Mouse (Mus musculus): ENCODE measurements around the gene Inpp4b. TPM values are rescaled to one million over a fixed set of nuclear protein-coding genes. Genes with fewer than 3 reads are reported as not detected.

Inpp4b gene
- polyA plus RNA-seq, 1 experiment from 2014 or later: 12.9 TPM

- WGBS: 90% methylated on average over 1 of the region's 1 CpGs
- Histone ChIP-seq H3K4me2 (no peak overlapping the region), H3K9ac (no peak overlapping the region), H3K36me3 (no peaks in the 10 kb centered on the region), H3K27me3 (no peaks in the 10 kb centered on the region), H3K4me3 (no peak overlapping the region), H3K4me1 (no peaks in the 10 kb centered on the region), H3K9me3 (no peaks in the 10 kb centered on the region), H3K27ac (no peak overlapping the region)
- no peak for ATAC-seq (ENCODE audit: insufficient number of reproducible peaks, low FRiP score, low TSS enrichment, low read depth)
Observed at GRCm38 (mm10) chr8:81483834-81484233, 141.5 kb downstream of the Inpp4b start.

GRCm38 (mm10) chr8:81485626-81486025 lies 143.3 kb downstream of the Inpp4b start:
- ATAC-seq (ENCODE audit: insufficient number of reproducible peaks, low FRiP score, low TSS enrichment, low read depth): no peak
- WGBS: 84% methylated on average over 1 of the region's 1 CpGs
- Histone ChIP-seq H3K4me1 (no peaks in the 10 kb centered on the region), H3K9ac (no peak overlapping the region), H3K27me3 (no peaks in the 10 kb centered on the region), H3K36me3 (no peaks in the 10 kb centered on the region), H3K9me3 (no peaks in the 10 kb centered on the region), H3K27ac (no peak overlapping the region), H3K4me2 (no peak overlapping the region), H3K4me3 (no peak overlapping the region)

DNA sequence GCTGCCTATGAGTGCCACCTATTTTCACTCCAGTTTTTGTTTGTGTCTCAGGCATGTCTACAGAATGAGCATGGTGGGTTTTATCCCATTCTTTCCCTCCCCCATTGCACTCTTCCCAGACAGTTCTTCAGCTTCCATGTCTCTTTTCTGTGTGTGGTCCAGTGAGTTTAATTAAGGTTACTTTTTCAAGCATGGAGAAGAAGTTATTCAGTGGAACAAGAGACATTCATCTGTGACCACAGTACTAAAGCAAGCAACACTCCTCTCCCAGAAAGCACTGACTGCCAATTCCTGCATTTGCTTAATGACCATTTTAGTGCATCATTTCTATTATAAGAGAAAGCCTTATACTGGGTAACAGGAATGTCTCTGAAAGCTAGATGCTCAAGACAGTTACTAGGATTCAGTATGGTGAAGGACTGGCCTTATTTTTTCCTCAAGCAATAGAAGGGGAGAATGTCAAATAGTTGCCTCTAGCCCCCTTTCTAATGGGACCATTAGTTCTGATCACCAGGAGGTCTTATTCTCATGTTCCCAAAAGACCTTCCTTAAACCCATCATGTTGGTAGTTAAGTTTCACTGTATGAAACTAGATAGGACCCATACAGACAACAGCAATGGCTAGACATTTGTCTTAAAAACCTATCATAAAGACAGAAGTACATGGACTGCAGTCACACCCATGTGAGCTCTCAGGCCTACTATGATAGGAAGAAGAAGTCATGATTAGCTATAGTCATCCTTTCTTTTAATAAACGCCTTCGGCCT lies 147.7 kb downstream of the Inpp4b start:
- 80% methylated on average over 2 of the region's 2 CpGs for WGBS
- Histone ChIP-seq H3K4me3 (no peak overlapping the region), H3K27me3 (no peaks in the 10 kb centered on the region), H3K9ac (no peak overlapping the region), H3K9me3 (no peaks in the 10 kb centered on the region), H3K27ac (no peak overlapping the region), H3K36me3 (no peaks in the 10 kb centered on the region), H3K4me1 (no peaks in the 10 kb centered on the region), H3K4me2 (no peak overlapping the region)
- no peak for ATAC-seq (ENCODE audit: insufficient number of reproducible peaks, low FRiP score, low TSS enrichment, low read depth)

GRCm38 (mm10) chr8:81491097-81491705 lies 148.8 kb downstream of the Inpp4b start:
- Histone ChIP-seq H3K4me3 (no peak overlapping the region), H3K4me1 (no peaks in the 10 kb centered on the region), H3K4me2 (no peak overlapping the region), H3K9ac (no peak overlapping the region), H3K27ac (no peak overlapping the region), H3K27me3 (no peaks in the 10 kb centered on the region), H3K36me3 (no peaks in the 10 kb centered on the region), H3K9me3 (no peaks in the 10 kb centered on the region)
- no peak for ATAC-seq (ENCODE audit: insufficient number of reproducible peaks, low FRiP score, low TSS enrichment, low read depth)
- 41% methylated on average over 2 of the region's 2 CpGs for WGBS

DNA sequence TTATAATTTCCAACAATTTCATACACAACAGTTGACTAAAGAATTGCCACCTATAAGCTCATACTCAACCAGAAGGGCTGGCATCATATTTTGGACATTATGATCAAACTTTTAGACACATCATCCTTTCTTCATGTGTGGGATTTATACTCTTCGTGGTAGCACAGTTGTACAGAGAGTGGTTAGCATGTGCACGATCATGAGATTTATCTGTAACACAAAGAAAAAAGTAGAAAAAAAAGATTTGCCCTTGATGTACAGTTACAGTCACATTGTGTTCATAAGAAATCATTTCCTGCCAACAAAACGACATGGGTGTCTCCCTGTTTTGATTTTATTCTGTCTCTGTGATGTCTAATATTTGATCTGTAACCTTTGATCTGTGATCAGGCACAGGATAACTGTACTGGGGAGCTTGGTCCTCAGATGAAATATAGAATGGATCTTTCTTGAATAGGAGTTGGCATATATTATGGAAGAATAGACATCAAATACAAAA lies 149.4 kb downstream of the Inpp4b start:
- H3K4me2 ChIP-seq: no peak overlapping the region
- H3K27me3 ChIP-seq: no peaks in the 10 kb centered on the region
- ATAC-seq (ENCODE audit: insufficient number of reproducible peaks, low FRiP score, low TSS enrichment, low read depth): no peak
- 69% methylated on average over 3 of the region's 3 CpGs for WGBS
- H3K9ac ChIP-seq: no peak overlapping the region
- no peaks in the 10 kb centered on the region for H3K9me3 ChIP-seq
- no peak overlapping the region for H3K4me3 ChIP-seq
- no peaks in the 10 kb centered on the region for H3K36me3 ChIP-seq
- no peaks in the 10 kb centered on the region for H3K4me1 ChIP-seq
- no peak overlapping the region for H3K27ac ChIP-seq

- H3K4me3 ChIP-seq: no peak overlapping the region
- no peak overlapping the region for H3K27ac ChIP-seq
- no peak for ATAC-seq (ENCODE audit: insufficient number of reproducible peaks, low FRiP score, low TSS enrichment, low read depth)
- WGBS: 85% methylated on average over 2 of the region's 2 CpGs
- H3K9me3 ChIP-seq: no peaks in the 10 kb centered on the region
- no peak overlapping the region for H3K9ac ChIP-seq
- no peaks in the 10 kb centered on the region for H3K36me3 ChIP-seq
- H3K4me1 ChIP-seq: no peaks in the 10 kb centered on the region
- no peaks in the 10 kb centered on the region for H3K27me3 ChIP-seq
- H3K4me2 ChIP-seq: no peak overlapping the region
Observed at GRCm38 (mm10) chr8:81494823-81495222, 152.5 kb downstream of the Inpp4b start.

DNA sequence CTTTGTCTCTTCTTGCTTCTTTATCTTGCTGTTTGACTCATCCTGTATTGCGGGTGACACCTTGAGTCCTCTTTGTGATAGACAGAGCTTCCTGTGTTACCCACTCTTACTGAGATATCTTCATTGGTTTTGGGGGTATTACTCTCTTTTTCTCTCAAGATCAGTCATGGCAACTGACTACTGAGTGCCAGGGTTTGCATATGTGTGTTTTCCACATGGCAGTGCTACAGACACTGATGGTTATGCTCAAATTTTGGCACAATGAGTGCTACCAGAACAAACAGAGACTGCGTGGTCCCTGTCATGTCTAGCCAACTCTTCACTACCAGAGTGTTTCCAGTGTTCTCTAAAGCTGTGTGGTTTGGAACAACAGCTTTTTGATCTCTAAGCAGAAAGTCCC lies 155.3 kb downstream of the Inpp4b start:
- Histone ChIP-seq H3K36me3 (no peaks in the 10 kb centered on the region), H3K4me3 (no peak overlapping the region), H3K4me2 (no peak overlapping the region), H3K9ac (no peak overlapping the region), H3K27me3 (no peaks in the 10 kb centered on the region), H3K27ac (no peak overlapping the region), H3K9me3 (no peaks in the 10 kb centered on the region), H3K4me1 (no peaks in the 10 kb centered on the region)
- 76% methylated on average over 2 of the region's 2 CpGs for WGBS
- ATAC-seq (ENCODE audit: insufficient number of reproducible peaks, low FRiP score, low TSS enrichment, low read depth): no peak

GRCm38 (mm10) chr8:81502216-81502615 lies 159.9 kb downstream of the Inpp4b start:
- ATAC-seq (ENCODE audit: insufficient number of reproducible peaks, low FRiP score, low TSS enrichment, low read depth): no peak
- H3K4me1 ChIP-seq: no peaks in the 10 kb centered on the region
- H3K9me3 ChIP-seq: no peaks in the 10 kb centered on the region
- no peak overlapping the region for H3K9ac ChIP-seq
- H3K27me3 ChIP-seq: no peaks in the 10 kb centered on the region
- H3K4me2 ChIP-seq: no peak overlapping the region
- 85% methylated on average over 2 of the region's 2 CpGs for WGBS
- H3K27ac ChIP-seq: no peak overlapping the region
- no peak overlapping the region for H3K4me3 ChIP-seq
- no peaks in the 10 kb centered on the region for H3K36me3 ChIP-seq

DNA sequence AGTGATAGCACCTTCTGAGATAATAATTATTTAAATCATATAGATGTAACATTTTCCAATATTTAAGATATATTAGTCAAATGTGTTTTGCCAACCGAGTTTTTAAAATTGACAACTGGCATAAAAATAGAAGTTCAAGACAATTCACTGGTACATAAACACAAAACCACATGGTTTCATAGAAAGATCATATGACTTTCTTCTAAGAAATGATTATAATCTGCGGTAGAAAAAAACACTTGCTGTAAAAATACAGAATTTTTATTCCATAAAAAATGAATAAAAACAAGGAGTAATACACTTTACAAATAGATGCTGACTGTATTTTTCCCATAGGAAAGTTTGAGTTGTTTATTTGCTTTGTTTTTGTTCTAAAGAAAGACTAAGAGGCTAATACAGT lies 160.6 kb downstream of the Inpp4b start:
- Histone ChIP-seq H3K4me2 (no peak overlapping the region), H3K4me3 (no peak overlapping the region), H3K9ac (no peak overlapping the region), H3K36me3 (no peaks in the 10 kb centered on the region), H3K4me1 (no peaks in the 10 kb centered on the region), H3K27ac (no peak overlapping the region), H3K27me3 (no peaks in the 10 kb centered on the region), H3K9me3 (no peaks in the 10 kb centered on the region)
- 79% methylated on average over 2 of the region's 2 CpGs for WGBS
- no peak for ATAC-seq (ENCODE audit: insufficient number of reproducible peaks, low FRiP score, low TSS enrichment, low read depth)

DNA sequence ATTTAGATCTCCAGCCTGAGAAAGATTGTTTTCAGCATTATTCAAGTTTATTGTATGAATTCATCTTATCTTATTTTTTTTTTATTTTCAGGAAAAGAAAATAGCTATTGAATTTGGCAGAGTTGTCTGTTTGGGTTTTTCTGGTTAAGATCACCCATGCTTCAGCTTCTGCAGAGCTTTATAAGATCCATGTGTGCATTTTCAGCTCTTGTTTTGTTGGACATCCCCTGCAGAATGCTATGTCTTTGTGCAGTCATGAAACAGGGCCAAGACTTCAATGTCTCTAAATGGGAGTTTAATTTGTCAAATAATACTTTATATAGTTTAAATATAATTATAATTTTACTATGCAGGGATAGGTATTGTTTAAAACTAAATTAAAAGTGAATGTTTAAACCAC lies 170.5 kb downstream of the Inpp4b start:
- Histone ChIP-seq H3K9ac (no peak overlapping the region), H3K27ac (no peak overlapping the region), H3K36me3 (no peaks in the 10 kb centered on the region), H3K4me1 (no peaks in the 10 kb centered on the region), H3K9me3 (no peaks in the 10 kb centered on the region), H3K4me3 (no peak overlapping the region), H3K4me2 (no peak overlapping the region), H3K27me3 (no peaks in the 10 kb centered on the region)
- no peak for ATAC-seq (ENCODE audit: insufficient number of reproducible peaks, low FRiP score, low TSS enrichment, low read depth)

DNA sequence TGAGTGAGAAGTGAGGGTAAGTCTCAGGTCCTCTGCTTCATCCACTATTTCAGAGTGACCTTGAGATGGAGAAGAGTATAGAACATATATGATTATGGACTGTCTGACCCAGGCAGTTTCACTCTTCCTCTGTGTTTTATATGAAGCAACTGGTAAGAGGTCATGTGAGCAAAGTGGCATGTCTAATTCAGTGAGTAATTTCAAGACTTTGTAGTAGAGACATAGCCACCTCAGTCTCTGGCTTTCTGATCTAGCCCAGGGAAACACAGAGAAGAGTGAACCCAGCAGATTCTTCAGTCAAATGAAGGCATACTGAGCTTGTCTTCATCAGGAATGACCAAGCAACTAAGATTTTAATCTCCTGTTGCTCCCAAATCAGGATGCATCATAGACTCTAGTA lies 172.1 kb downstream of the Inpp4b start:
- Histone ChIP-seq H3K4me1 (no peaks in the 10 kb centered on the region), H3K27me3 (no peaks in the 10 kb centered on the region), H3K36me3 (no peaks in the 10 kb centered on the region), H3K9me3 (no peaks in the 10 kb centered on the region), H3K9ac (no peak overlapping the region), H3K4me2 (no peak overlapping the region), H3K4me3 (no peak overlapping the region), H3K27ac (no peak overlapping the region)
- no peak for ATAC-seq (ENCODE audit: insufficient number of reproducible peaks, low FRiP score, low TSS enrichment, low read depth)

DNA sequence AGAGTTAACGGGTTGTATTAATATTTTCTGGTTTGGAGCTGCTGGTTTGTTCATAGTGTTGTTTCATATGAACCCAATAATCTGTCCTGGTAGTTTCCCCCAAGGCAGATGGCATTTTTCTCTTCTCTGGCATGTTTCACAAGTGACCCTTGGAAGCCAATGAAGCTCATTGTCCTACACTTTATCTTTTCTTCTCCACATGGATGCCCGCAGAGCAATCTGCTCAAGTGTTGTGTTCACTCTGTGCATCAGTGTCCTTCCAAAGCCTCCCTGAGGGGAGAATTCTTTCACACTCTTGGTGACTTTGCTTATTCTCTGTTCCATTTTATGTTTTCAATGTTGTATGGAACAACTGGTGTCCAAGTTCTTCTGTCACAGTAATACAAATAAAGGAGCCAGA lies 179.7 kb downstream of the Inpp4b start:
- Histone ChIP-seq H3K27ac (no peak overlapping the region), H3K36me3 (no peaks in the 10 kb centered on the region), H3K9me3 (no peaks in the 10 kb centered on the region), H3K4me2 (no peak overlapping the region), H3K27me3 (no peaks in the 10 kb centered on the region), H3K4me1 (no peaks in the 10 kb centered on the region), H3K9ac (no peak overlapping the region), H3K4me3 (no peak overlapping the region)
- no peak for ATAC-seq (ENCODE audit: insufficient number of reproducible peaks, low FRiP score, low TSS enrichment, low read depth)
- WGBS: 84% methylated on average over 2 of the region's 2 CpGs

All from limb, embryonic 15.5 days (tissue).